Mouse (Mus musculus): Measurements from ENCODE around the gene Exosc10. TPM values are rescaled to one million over a fixed set of nuclear protein-coding genes. Genes with fewer than 3 reads are reported as not detected.
A peak's percentile ranks its signal among the peaks of the same experiment; 100 is the strongest.

Gene Exosc10
- 33.2 and 35.9 TPM in 2 replicates for polyA plus RNA-seq (2015; fragmentation: Nextera tagmentation; extraction: Ambion mirVana)

DNA sequence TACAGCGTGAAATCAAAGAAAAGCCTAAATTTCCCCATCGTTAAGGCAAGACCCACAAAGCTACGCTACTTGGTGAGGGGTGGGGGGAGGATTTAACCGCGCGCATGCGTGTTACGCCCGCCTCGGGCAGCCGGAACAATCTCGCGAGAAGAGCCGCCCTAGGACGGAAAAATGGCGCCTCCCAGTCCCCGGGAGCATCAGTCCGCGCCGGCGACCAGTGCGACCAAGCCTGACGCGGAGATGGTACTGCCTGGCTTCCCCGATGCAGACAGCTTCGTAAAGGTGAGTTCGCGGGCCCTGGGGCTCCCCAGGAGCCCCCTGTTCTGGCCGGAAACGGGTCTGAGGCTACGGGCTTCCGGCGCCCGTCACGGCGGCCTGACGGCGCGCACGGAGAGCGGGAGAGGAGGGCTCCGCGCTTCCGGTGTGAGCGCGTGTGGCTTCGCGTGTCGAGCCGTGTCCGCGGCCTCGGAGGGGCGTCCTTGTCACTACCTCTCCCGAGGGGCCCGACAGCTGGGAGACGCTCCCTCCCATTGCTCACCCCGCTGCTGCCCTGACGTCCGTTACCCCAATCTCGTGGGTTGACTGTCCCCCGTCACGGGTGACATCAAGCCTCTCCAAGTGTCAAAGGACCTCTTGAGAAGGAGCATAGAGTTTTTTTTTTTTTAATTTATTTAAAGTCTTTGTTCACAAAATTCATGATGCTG is at the start of gene Exosc10:
Gene Exosc10, plus strand, starts transcription at position 133 of the 704 bp plus-strand sequence.
- no peaks in the 10 kb centered on the region for H3K9me3 ChIP-seq (ENCODE audit: low read length)
- peak; percentile 96 for DNase-seq (ENCODE audit: low spot score)
- H3K9ac ChIP-seq (replicated peaks; ENCODE audit: low read depth): peak within 1 kb of the TSS; percentile 92
- peak within 1 kb of the TSS; percentile 55 for H3K4me2 ChIP-seq (replicated peaks; ENCODE audit: low read depth, low read length)
- no peaks in the 10 kb centered on the region for H3K27me3 ChIP-seq (replicated peaks; ENCODE audit: insufficient read depth, low read length)
- under 1% methylated on average over 55 of the region's 63 CpGs for WGBS
- ATAC-seq: peak; percentile 96
- H3K4me3 ChIP-seq (ENCODE audit: low read depth, low read length): peak within 1 kb of the TSS; percentile 92
- H3K27ac ChIP-seq (ENCODE audit: low read length): peak within 1 kb of the TSS; percentile 86
- H3K36me3 ChIP-seq (ENCODE audit: insufficient read depth, low read length): peaks cover 36% of the 10 kb centered on the region
- TF ChIP-seq CTCF (IDR thresholded peaks at IDR 0.05) (no peak), EP300 (IDR thresholded peaks at IDR 0.05) (peak; percentile 80)
- no peaks in the 10 kb centered on the region for H3K4me1 ChIP-seq (ENCODE audit: insufficient read depth, low read depth, low read length)

DNA sequence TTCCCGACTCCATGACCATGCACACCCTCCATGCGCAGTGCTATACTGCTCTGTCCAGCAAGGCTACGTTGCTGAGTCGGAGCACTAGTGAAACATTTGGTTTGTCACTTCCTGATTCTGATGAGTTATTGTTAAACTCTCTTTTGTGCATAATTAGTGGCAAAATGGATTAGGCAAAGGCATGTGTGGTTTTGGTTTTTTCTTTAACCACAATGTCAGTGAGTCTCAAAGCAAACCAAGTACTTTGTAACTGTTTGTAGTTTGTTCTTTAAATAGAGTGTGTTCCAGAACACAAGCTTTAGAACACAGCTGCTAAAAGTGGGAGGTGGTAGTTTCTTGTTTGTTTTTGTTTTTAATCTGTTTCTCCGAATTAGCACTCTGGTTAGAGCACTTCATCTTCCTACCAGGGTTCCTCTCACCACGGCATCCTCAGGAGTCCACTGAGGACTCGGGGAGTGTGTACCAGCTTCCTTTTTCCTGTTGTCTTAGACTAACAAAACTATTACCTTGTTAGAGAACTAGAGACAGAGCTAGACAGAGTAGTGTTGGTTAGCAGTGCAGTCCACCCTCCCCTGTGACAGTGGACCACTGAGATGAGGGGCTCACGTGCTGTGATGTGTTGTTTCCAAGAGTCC is 48.7 kb upstream of the Exosc10 start:
- ATAC-seq (no peak), DNase-seq (ENCODE audit: low spot score) (no peak)
- Histone ChIP-seq H3K27me3 (replicated peaks; ENCODE audit: insufficient read depth, low read length) (no peaks in the 10 kb centered on the region), H3K4me3 (ENCODE audit: low read depth, low read length) (no peak overlapping the region), H3K4me1 (ENCODE audit: insufficient read depth, low read depth, low read length) (no peaks in the 10 kb centered on the region), H3K4me2 (replicated peaks; ENCODE audit: low read depth, low read length) (no peak overlapping the region), H3K9me3 (ENCODE audit: low read length) (no peaks in the 10 kb centered on the region), H3K9ac (replicated peaks; ENCODE audit: low read depth) (no peak overlapping the region), H3K36me3 (ENCODE audit: insufficient read depth, low read length) (peaks cover 10% of the 10 kb centered on the region; the same call in 1 of the 2 replicates), H3K27ac (ENCODE audit: low read length) (no peak overlapping the region)
- TF ChIP-seq EP300 (IDR thresholded peaks at IDR 0.05) (no peak), CTCF (IDR thresholded peaks at IDR 0.05) (no peak)
- WGBS: 67% methylated on average over 8 of the region's 8 CpGs

DNA sequence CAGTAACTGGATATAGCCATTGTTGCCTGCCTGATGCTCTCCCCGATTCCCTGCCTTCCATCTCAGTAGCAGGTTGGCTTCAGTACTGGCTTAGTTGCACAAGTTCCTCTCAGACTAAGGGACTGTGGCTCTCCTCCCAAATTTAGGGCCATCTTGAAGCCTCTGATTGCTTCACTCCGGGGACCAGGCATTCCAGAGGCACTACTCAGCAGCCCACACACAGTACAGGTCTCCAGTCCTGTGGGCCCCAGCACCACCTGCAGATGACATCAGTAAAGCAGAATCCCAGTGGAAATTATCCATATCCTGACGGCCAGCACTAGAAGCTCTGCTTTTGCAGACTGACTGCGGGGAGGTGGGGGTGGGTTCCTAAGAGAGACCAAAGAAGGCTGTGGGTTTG is 47.5 kb upstream of the Exosc10 start:
- ATAC-seq (no peak), DNase-seq (ENCODE audit: low spot score) (peak; percentile 21)
- Histone ChIP-seq H3K27ac (ENCODE audit: low read length) (no peak overlapping the region), H3K4me1 (ENCODE audit: insufficient read depth, low read depth, low read length) (no peaks in the 10 kb centered on the region), H3K36me3 (ENCODE audit: insufficient read depth, low read length) (peaks cover 16% of the 10 kb centered on the region), H3K4me2 (replicated peaks; ENCODE audit: low read depth, low read length) (no peak overlapping the region), H3K27me3 (replicated peaks; ENCODE audit: insufficient read depth, low read length) (no peaks in the 10 kb centered on the region), H3K9me3 (ENCODE audit: low read length) (no peaks in the 10 kb centered on the region), H3K9ac (replicated peaks; ENCODE audit: low read depth) (no peak overlapping the region), H3K4me3 (ENCODE audit: low read depth, low read length) (no peak overlapping the region)
- WGBS: 89% methylated on average over 4 of the region's 4 CpGs
- TF ChIP-seq CTCF (IDR thresholded peaks at IDR 0.05): no peak
- TF ChIP-seq EP300 (IDR thresholded peaks at IDR 0.05): no peak

DNA sequence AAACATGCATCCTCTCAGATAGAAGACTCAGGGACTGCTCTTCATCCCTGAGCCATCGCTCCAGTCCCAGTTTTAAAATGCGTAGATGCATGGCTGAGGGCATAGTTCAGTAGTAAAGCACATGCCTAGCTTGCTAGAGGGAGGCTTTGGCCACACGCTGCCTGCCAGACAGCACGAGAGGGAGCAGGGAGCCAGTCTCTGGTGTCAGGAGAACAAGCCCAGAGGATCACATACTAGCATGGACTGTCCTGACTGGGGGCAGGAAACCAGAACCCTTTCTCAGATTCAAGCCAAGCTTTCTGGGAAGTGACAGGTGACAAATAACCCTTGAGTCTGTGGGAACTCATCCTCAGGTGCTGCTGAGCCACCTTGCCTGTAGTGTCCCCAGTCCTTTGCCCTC is 46.9 kb upstream of the Exosc10 start:
- no peak for TF ChIP-seq CTCF (IDR thresholded peaks at IDR 0.05)
- TF ChIP-seq EP300 (IDR thresholded peaks at IDR 0.05): no peak
- no peak for ATAC-seq
- no peak overlapping the region for H3K4me3 ChIP-seq (ENCODE audit: low read depth, low read length)
- DNase-seq (ENCODE audit: low spot score): no peak
- H3K9ac ChIP-seq (replicated peaks; ENCODE audit: low read depth): no peak overlapping the region
- no peaks in the 10 kb centered on the region for H3K27me3 ChIP-seq (replicated peaks; ENCODE audit: insufficient read depth, low read length)
- H3K4me2 ChIP-seq (replicated peaks; ENCODE audit: low read depth, low read length): no peak overlapping the region
- no peaks in the 10 kb centered on the region for H3K9me3 ChIP-seq (ENCODE audit: low read length)
- peaks cover 16% of the 10 kb centered on the region for H3K36me3 ChIP-seq (ENCODE audit: insufficient read depth, low read length)
- no peaks in the 10 kb centered on the region for H3K4me1 ChIP-seq (ENCODE audit: insufficient read depth, low read depth, low read length)
- WGBS: 93% methylated on average over 4 of the region's 4 CpGs
- no peak overlapping the region for H3K27ac ChIP-seq (ENCODE audit: low read length)

DNA sequence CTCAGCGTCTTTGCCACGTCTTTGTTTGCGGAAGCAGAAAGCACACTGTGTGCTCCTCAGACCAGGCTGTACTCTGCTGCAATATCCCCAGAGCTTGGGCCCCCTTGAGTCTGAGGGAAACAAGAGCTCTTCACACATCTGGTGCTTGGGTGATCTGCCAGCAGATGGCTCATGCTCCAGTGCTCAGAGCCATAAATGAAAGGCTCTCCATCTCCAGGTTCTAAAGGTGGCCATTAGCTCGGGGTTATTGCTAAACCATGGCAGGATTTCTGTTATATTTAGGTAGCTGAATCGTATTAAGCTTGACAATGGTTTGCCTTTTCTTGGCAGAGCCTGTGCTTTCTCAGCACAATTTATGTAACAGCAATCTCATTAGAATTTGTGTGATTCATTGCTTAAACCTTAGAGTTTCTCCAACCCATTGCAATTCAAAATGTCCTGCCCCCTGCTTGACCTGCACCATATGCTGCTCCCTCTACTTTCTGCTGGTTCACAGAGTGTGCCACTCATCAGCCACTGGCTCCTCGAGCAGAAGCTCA is 45.1 kb upstream of the Exosc10 start:
- H3K27me3 ChIP-seq (replicated peaks; ENCODE audit: insufficient read depth, low read length): no peaks in the 10 kb centered on the region
- H3K27ac ChIP-seq (ENCODE audit: low read length): no peak overlapping the region
- no peak overlapping the region for H3K4me2 ChIP-seq (replicated peaks; ENCODE audit: low read depth, low read length)
- peak; percentile 82 for DNase-seq (ENCODE audit: low spot score)
- WGBS: 69% methylated on average over 6 of the region's 6 CpGs
- no peaks in the 10 kb centered on the region for H3K9me3 ChIP-seq (ENCODE audit: low read length)
- TF ChIP-seq CTCF (IDR thresholded peaks at IDR 0.05) (no peak), EP300 (IDR thresholded peaks at IDR 0.05) (peak; percentile 37; the same call in 1 of the 2 replicates)
- no peak overlapping the region for H3K4me3 ChIP-seq (ENCODE audit: low read depth, low read length)
- peaks cover 16% of the 10 kb centered on the region for H3K36me3 ChIP-seq (ENCODE audit: insufficient read depth, low read length)
- no peak overlapping the region for H3K9ac ChIP-seq (replicated peaks; ENCODE audit: low read depth)
- peak; percentile 89 for ATAC-seq
- no peaks in the 10 kb centered on the region for H3K4me1 ChIP-seq (ENCODE audit: insufficient read depth, low read depth, low read length)

DNA sequence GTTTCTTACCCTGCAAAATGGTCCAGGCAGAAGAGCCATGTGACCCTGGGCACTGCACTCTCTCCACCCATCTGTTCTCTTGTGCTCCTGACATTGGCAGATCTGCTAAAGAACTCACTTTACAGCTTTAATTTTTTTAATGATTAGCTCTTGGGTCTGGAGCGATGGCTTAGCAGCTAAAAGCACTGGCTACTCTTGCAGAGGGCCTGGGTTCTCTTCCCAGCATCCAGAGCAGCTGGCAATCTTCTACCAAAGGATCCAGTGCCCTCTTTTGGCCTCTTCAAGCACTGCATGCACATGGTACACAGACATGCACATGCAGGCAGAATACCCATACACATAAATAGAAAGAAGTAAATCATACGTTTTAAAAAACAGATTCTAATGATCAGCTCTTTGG is 42.9 kb upstream of the Exosc10 start:
- 88% methylated on average over 2 of the region's 2 CpGs for WGBS
- DNase-seq (ENCODE audit: low spot score) (no peak), ATAC-seq (no peak)
- no peak overlapping the region for H3K9ac ChIP-seq (replicated peaks; ENCODE audit: low read depth)
- H3K4me2 ChIP-seq (replicated peaks; ENCODE audit: low read depth, low read length): no peak overlapping the region
- H3K27ac ChIP-seq (ENCODE audit: low read length): no peak overlapping the region
- 0 out of 2 replicates have a peak, but pooled peaks have one; percentile 19 for TF ChIP-seq CTCF (IDR thresholded peaks at IDR 0.05)
- TF ChIP-seq EP300 (IDR thresholded peaks at IDR 0.05): no peak
- H3K27me3 ChIP-seq (replicated peaks; ENCODE audit: insufficient read depth, low read length): no peaks in the 10 kb centered on the region
- no peaks in the 10 kb centered on the region for H3K9me3 ChIP-seq (ENCODE audit: low read length)
- no peaks in the 10 kb centered on the region for H3K4me1 ChIP-seq (ENCODE audit: insufficient read depth, low read depth, low read length)
- H3K4me3 ChIP-seq (ENCODE audit: low read depth, low read length): no peak overlapping the region
- peaks cover 8% of the 10 kb centered on the region for H3K36me3 ChIP-seq (ENCODE audit: insufficient read depth, low read length)

All from lung, postnatal 0 days (tissue).